ENCODE assay signal across 21 mouse cellular contexts in genomic region chr2:52455606-52456479, GRCm38 (mm10). TPM values are rescaled to one million over a fixed set of nuclear protein-coding genes. Genes with fewer than 3 reads are reported as not detected.
DNase-seq lines count a peak whose midpoint lies in the region; ATAC-seq and TF ChIP-seq lines count a peak whose summit lies in the region.
"Had no signal": no experiment of that assay in that cellular context is flagged by ENCODE, and none has a peak within 500 bp of the region (broad histone marks: within the 10 kb centered on the region; RNA-seq: fewer than 3 reads in every experiment).

No protein-coding gene starts in this region.

- TF ChIP-seq CTCF in stomach, postnatal 0 days (IDR thresholded peaks at IDR 0.05; ENCODE audit: low read depth) = no peak

- H3K27me3 ChIP-seq in forebrain, embryonic 14.5 days (replicated peaks; ENCODE audit: control insufficient read depth, insufficient read depth, low read length) = no peaks in the 10 kb centered on the region
- H3K27me3 ChIP-seq in forebrain, embryonic 10.5 days (ENCODE audit: poor library complexity, severe bottlenecking) = 0 out of 2 replicates have a peak, but pooled peaks cover 8% of the 10 kb centered on the region
- H3K27me3 ChIP-seq in stomach, postnatal 0 days (ENCODE audit: control insufficient read depth, insufficient read depth, low read length) = no peaks in the 10 kb centered on the region
- H3K27me3 ChIP-seq: liver, embryonic 15.5 days; stomach, embryonic 15.5 days had no signal

- peak; percentile 30 for DNase-seq in forebrain, embryonic 14.5 days (ENCODE audit: low spot score)
- DNase-seq in forebrain, embryonic 10.5 days (ENCODE audit: extremely low spot score, low spot score) = no peak
- peak; percentile 3 for DNase-seq in lung, postnatal 36 days
- DNase-seq in lung, adult 18-20 months = no peak
- DNase-seq in fibroblast of lung, adult 2 months (ENCODE audit: low read depth) = peak; percentile 40
- DNase-seq in stomach, postnatal 0 days (ENCODE audit: low spot score) = no peak
- no peak for DNase-seq in kidney, adult 9 months
- DNase-seq in kidney, adult 18-20 months = no peak
- DNase-seq: adrenal gland, adult 8-10 months; B cell, adult 2 months; cerebellum, postnatal 10 days; gastrocnemius, postnatal 36 days; kidney, adult 2 months; kidney, postnatal 14 days; lung, postnatal 10 days; retina, postnatal 1 day; thymus, adult 2 months had no signal

- H3K4me3 ChIP-seq in forebrain, embryonic 14.5 days (ENCODE audit: low read depth, low read length) = no peak overlapping the region
- no peak overlapping the region for H3K4me3 ChIP-seq in forebrain, embryonic 10.5 days
- no peak overlapping the region for H3K4me3 ChIP-seq in stomach, postnatal 0 days (ENCODE audit: low read depth, low read length)
- H3K4me3 ChIP-seq: hindbrain, embryonic 10.5 days; liver, embryonic 15.5 days; stomach, embryonic 15.5 days had no signal

- WGBS in forebrain, embryonic 14.5 days = 47% methylated on average over 7 of the region's 7 CpGs
- 83% methylated on average over 7 of the region's 7 CpGs for WGBS in forebrain, embryonic 10.5 days
- WGBS in stomach, postnatal 0 days = 54% methylated on average over 7 of the region's 7 CpGs

- H3K4me1 ChIP-seq in forebrain, embryonic 14.5 days (ENCODE audit: control insufficient read depth, insufficient read depth, low read length) = no peaks in the 10 kb centered on the region
- H3K4me1 ChIP-seq in forebrain, embryonic 10.5 days = no peaks in the 10 kb centered on the region
- no peaks in the 10 kb centered on the region for H3K4me1 ChIP-seq in stomach, postnatal 0 days (replicated peaks; ENCODE audit: control insufficient read depth, insufficient read depth)
- H3K4me1 ChIP-seq: hindbrain, embryonic 10.5 days; liver, embryonic 15.5 days; stomach, embryonic 15.5 days had no signal

- no peak overlapping the region for H3K9ac ChIP-seq in forebrain, embryonic 14.5 days (ENCODE audit: low read length)
- no peak overlapping the region for H3K9ac ChIP-seq in stomach, postnatal 0 days (ENCODE audit: low read length)
- H3K9ac ChIP-seq: liver, embryonic 15.5 days; stomach, embryonic 15.5 days had no signal

- H3K4me2 ChIP-seq in forebrain, embryonic 14.5 days (ENCODE audit: low read length) = no peak overlapping the region
- H3K4me2 ChIP-seq in stomach, postnatal 0 days (replicated peaks; ENCODE audit: low read depth) = no peak overlapping the region
- H3K4me2 ChIP-seq: liver, embryonic 15.5 days; stomach, embryonic 15.5 days had no signal

- H3K9me3 ChIP-seq in forebrain, embryonic 14.5 days (replicated peaks; ENCODE audit: control insufficient read depth, low read length) = no peaks in the 10 kb centered on the region
- no peaks in the 10 kb centered on the region for H3K9me3 ChIP-seq in forebrain, embryonic 10.5 days
- H3K9me3 ChIP-seq in stomach, postnatal 0 days (ENCODE audit: control insufficient read depth, low read length) = no peaks in the 10 kb centered on the region
- H3K9me3 ChIP-seq: hindbrain, embryonic 10.5 days; liver, embryonic 15.5 days; stomach, embryonic 15.5 days had no signal

- no peak for ATAC-seq in forebrain, embryonic 14.5 days
- no peak for ATAC-seq in stomach, postnatal 0 days (ENCODE audit: low FRiP score, low TSS enrichment)
- ATAC-seq: hindbrain, postnatal 0 days had no signal

- no peaks in the 10 kb centered on the region for H3K36me3 ChIP-seq in forebrain, embryonic 14.5 days (ENCODE audit: control insufficient read depth, insufficient read depth, low read length)
- no peaks in the 10 kb centered on the region for H3K36me3 ChIP-seq in forebrain, embryonic 10.5 days (replicated peaks)
- no peaks in the 10 kb centered on the region for H3K36me3 ChIP-seq in stomach, postnatal 0 days (ENCODE audit: control insufficient read depth, insufficient read depth, low read length)
- H3K36me3 ChIP-seq: hindbrain, embryonic 10.5 days; liver, embryonic 15.5 days; stomach, embryonic 15.5 days had no signal

- TF ChIP-seq EP300 in stomach, postnatal 0 days (optimal IDR thresholded peaks at IDR 0.05) = no peak

- H3K27ac ChIP-seq in forebrain, embryonic 14.5 days (ENCODE audit: low read depth, low read length) = no peak overlapping the region
- H3K27ac ChIP-seq in forebrain, embryonic 10.5 days = no peak overlapping the region
- H3K27ac ChIP-seq in stomach, postnatal 0 days (replicated peaks) = peak overlapping the region; percentile 49
- H3K27ac ChIP-seq: hindbrain, embryonic 10.5 days; hindbrain, postnatal 0 days; liver, embryonic 15.5 days; stomach, embryonic 15.5 days had no signal

RNA-seq across cellular contexts. Expression of gene Arl5a, which starts 31.1 kb away (rescaled TPM):
- polyA plus RNA-seq in forebrain, embryonic 14.5 days (2014; fragmentation: Nextera tagmentation; extraction: Ambion mirVana) = 57.6 and 59.1 TPM in 2 replicates
- 50.6 and 51.3 TPM in 2 replicates for polyA plus RNA-seq in forebrain, embryonic 10.5 days (2016; fragmentation: Nextera tagmentation; extraction: Ambion mirVana)
- 17.8 and 17.9 TPM in 2 replicates for polyA plus RNA-seq in stomach, postnatal 0 days (2015; fragmentation: Nextera tagmentation; extraction: Ambion mirVana)

Comparison
In these comparisons a context has a peak if more than half of its experiments do, and no peak if none do; other contexts are left out.
1. DNase-seq: peak in forebrain, embryonic 14.5 days (single experiment), lung, postnatal 36 days (single experiment) and fibroblast of lung, adult 2 months (single experiment); none in forebrain, embryonic 10.5 days (single experiment), lung, adult 18-20 months (0 of 2), stomach, postnatal 0 days (single experiment), kidney, adult 9 months (single experiment) and kidney, adult 18-20 months (single experiment).